Mouse (Mus musculus) embryonic facial prominence, embryonic 12.5 days (tissue): ENCODE measurements around the gene Traf4. TPM values are rescaled to one million over a fixed set of nuclear protein-coding genes. Genes with fewer than 3 reads are reported as not detected.

Experiments
- microRNA-seq: library from miRNA; unstranded; fragments of <30 nt; microRNA quantifications from one replicate; pipeline ENCODE4, GENCODE M21; 2017
- polyA plus RNA-seq: library from polyadenylated mRNA; unstranded; fragments of >200 nt; fragmentation: Nextera tagmentation; extraction: Ambion mirVana; gene quantifications from 2 replicates; pipeline ENCODE4 v1.2.1, GENCODE M21; 2016

The Traf4 gene
- polyA plus RNA-seq, 1 experiment from 2014 or later = 122 TPM

Small RNAs within 50 kb of the gene (microRNA-seq; reads per million reads assigned to microRNA genes)
- not detected for gene Mir7653

Other genes with a start within 250 kb of the Traf4 start
- 2.0 and 2.4 TPM in 2 replicates for gene Sez6, start 234.8 kb downstream of the Traf4 start, polyA plus RNA-seq
- gene Phf12, start 182.8 kb downstream of the Traf4 start, polyA plus RNA-seq = 27.5 and 27.7 TPM in 2 replicates
- 20.3 and 21.9 TPM in 2 replicates for gene Dhrs13, start 133.3 kb downstream of the Traf4 start, polyA plus RNA-seq
- gene Flot2, start 127.7 kb downstream of the Traf4 start, polyA plus RNA-seq = 51.8 and 54.1 TPM in 2 replicates
- 33.7 and 35.9 TPM in 2 replicates for gene Eral1, start 85.2 kb downstream of the Traf4 start, polyA plus RNA-seq
- gene Fam222b, start 70.9 kb downstream of the Traf4 start, polyA plus RNA-seq = 15.1 and 15.7 TPM in 2 replicates
- 17.5 and 18.9 TPM in 2 replicates for gene Nek8, start 11.1 kb upstream of the Traf4 start, polyA plus RNA-seq
- gene Tlcd1, start 11.1 kb upstream of the Traf4 start, polyA plus RNA-seq = 13.5 and 14.2 TPM in 2 replicates
- 1,221 and 1,230 TPM in 2 replicates for gene Rpl23a, start 18.0 kb upstream of the Traf4 start, polyA plus RNA-seq
- 164 and 181 TPM in 2 replicates for gene Rab34, start 22.8 kb upstream of the Traf4 start, polyA plus RNA-seq
- 2.9 TPM in 2 replicates for gene Proca1, start 27.8 kb upstream of the Traf4 start, polyA plus RNA-seq
- 56.2 and 61.1 TPM in 2 replicates for gene Sdf2, start 80.2 kb upstream of the Traf4 start, polyA plus RNA-seq
- 36.1 and 37.8 TPM in 2 replicates for gene Supt6, start 80.4 kb upstream of the Traf4 start, polyA plus RNA-seq
- gene 2610507B11Rik, start 96.2 kb upstream of the Traf4 start, polyA plus RNA-seq = 72.1 and 79.5 TPM in 2 replicates
- gene BC030499, start 125.3 kb upstream of the Traf4 start, polyA plus RNA-seq = 0.32 and 0.52 TPM in 2 replicates
- 49.2 and 50.8 TPM in 2 replicates for gene Spag5, start 135.9 kb upstream of the Traf4 start, polyA plus RNA-seq
- gene Aldoc, start 157.4 kb upstream of the Traf4 start, polyA plus RNA-seq = 4.6 and 5.3 TPM in 2 replicates
- 71.1 and 74.3 TPM in 2 replicates for gene Pigs, start 162.8 kb upstream of the Traf4 start, polyA plus RNA-seq
- 93.2 and 99.5 TPM in 2 replicates for gene Unc119, start 177.9 kb upstream of the Traf4 start, polyA plus RNA-seq
- 0.09 and 0.18 TPM in 2 replicates for gene Foxn1, start 221.0 kb upstream of the Traf4 start, polyA plus RNA-seq